Mouse (Mus musculus): ENCODE measurements around the gene Srsf4.

DNA sequence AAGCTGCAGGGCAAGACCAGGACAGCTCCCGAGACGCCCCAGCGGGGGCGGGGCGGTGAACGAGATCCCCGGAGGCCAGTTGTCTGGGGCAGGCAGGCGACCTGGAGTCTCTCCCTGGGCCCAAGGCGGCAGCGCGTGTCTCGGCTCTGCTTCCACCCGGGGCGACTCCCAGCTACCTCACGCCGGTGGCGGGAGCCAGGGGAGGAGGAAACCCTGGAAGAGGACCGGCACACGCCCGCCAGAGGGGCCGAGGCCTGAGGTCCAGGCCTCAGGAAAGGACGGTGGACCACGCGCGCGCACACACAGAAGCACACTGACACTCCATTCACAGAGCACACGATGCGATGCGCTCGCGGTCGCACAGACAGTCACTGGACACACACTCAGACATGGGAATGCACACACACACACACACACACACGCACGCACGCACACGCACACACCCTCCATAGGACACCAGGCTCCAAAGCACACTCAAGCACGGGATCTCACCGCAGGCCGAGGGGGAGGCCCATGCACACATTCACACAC, 37.0 kb upstream of the Srsf4 start:
- TF ChIP-seq NRF1 (IDR thresholded peaks at IDR 0.05; ENCODE audit: insufficient read depth, low read depth, low read length, poor library complexity, severe bottlenecking) (no peak), NELFE (IDR thresholded peaks at IDR 0.05; ENCODE audit: low read depth, low read length) (no peak), CTCF (IDR thresholded peaks at IDR 0.05 in 2 of 3, conservative IDR thresholded peaks at IDR 0.05 in 1 of 3; ENCODE audit: control insufficient read depth in 1 of 3, insufficient read depth in 1 of 3, low read depth in 2 of 3, low read length in 3 of 3, poor library complexity in 1 of 3, severe bottlenecking in 1 of 3) (no peak), BHLHE40 (IDR thresholded peaks at IDR 0.05; ENCODE audit: borderline replicate concordance, low read depth, low read length) (no peak), MAX (IDR thresholded peaks at IDR 0.05; ENCODE audit: low read length) (no peak), ZNF384 (IDR thresholded peaks at IDR 0.05; ENCODE audit: low read depth, low read length) (no peak), POLR2AphosphoS5 (IDR thresholded peaks at IDR 0.05; ENCODE audit: borderline replicate concordance, low read depth, low read length) (no peak), USF1 (IDR thresholded peaks at IDR 0.05; ENCODE audit: low read depth, low read length) (no peak), POLR2A (IDR thresholded peaks at IDR 0.05; ENCODE audit: control insufficient read depth in 1 of 2, insufficient read depth in 1 of 2, low read depth in 1 of 2, low read length in 2 of 2, poor library complexity in 1 of 2) (no peak)
